In the genomic region with DNA sequence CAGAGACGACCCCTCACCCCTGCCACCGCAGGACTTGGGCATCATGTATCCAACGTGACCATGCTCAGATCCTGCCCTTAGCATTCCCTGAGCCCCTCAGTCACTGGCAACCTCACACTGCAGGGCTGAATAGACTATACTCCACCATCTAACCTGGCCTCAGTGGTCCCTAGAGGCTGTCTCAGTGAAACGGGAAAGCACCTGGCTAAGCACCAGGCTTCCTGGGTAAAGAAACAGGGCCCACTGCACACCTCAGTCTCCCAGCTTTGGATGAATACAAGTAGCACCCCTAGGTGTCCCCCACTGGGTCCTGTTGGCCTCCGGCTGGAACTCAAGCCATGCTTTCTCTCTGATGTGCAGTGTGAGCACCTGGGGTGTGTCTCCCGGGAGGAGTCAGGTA, we compare ENCODE assay signal across 21 mouse cellular contexts. TPM values are rescaled to one million over a fixed set of nuclear protein-coding genes. Genes with fewer than 3 reads are reported as not detected.
DNase-seq lines count a peak whose midpoint lies in the region; ATAC-seq lines count a peak whose summit lies in the region.
"Had no signal": no experiment of that assay in that cellular context is flagged by ENCODE, and none has a peak within 500 bp of the region (broad histone marks: within the 10 kb centered on the region; RNA-seq: fewer than 3 reads in every experiment).

No protein-coding gene starts in this region.

- peaks cover 33% of the 10 kb centered on the region for H3K4me1 ChIP-seq in heart, embryonic 10.5 days

- ATAC-seq in megakaryocyte-erythroid progenitor cell, adult 5-6 weeks (replicated peaks; ENCODE audit: low FRiP score, low TSS enrichment, poor library complexity, severe bottlenecking) = 0 out of 2 replicates have a peak, but pooled peaks have one; percentile 17
- ATAC-seq: activated CD4-positive, CD25-positive, alpha-beta regulatory T cell, adult 4 months; forebrain, embryonic 13.5 days; forebrain, embryonic 15.5 days; Patski had no signal

- H3K36me3 ChIP-seq in heart, embryonic 10.5 days = peaks cover 23% of the 10 kb centered on the region
- H3K36me3 ChIP-seq: embryonic facial prominence, embryonic 12.5 days; forebrain, embryonic 15.5 days; G1E had no signal

- H3K4me3 ChIP-seq in heart, embryonic 10.5 days = no peak overlapping the region
- H3K4me3 ChIP-seq: embryonic facial prominence, embryonic 10.5 days; embryonic facial prominence, embryonic 12.5 days; forebrain, embryonic 13.5 days; forebrain, embryonic 15.5 days had no signal

- H3K27me3 ChIP-seq in heart, embryonic 10.5 days (ENCODE audit: insufficient read depth, poor library complexity, severe bottlenecking) = no peaks in the 10 kb centered on the region
- H3K27me3 ChIP-seq: embryonic facial prominence, embryonic 12.5 days; forebrain, embryonic 13.5 days; forebrain, embryonic 15.5 days; Patski had no signal

- H3K9me3 ChIP-seq in heart, embryonic 10.5 days = no peaks in the 10 kb centered on the region
- H3K9me3 ChIP-seq: embryonic facial prominence, embryonic 10.5 days; embryonic facial prominence, embryonic 12.5 days; forebrain, embryonic 13.5 days; forebrain, embryonic 15.5 days; G1E had no signal

- WGBS in heart, embryonic 10.5 days = 80% methylated on average over 6 of the region's 6 CpGs

- 0 out of 2 replicates have a peak overlapping the region, but pooled peaks have one; percentile 81 for H3K27ac ChIP-seq in heart, embryonic 10.5 days
- H3K27ac ChIP-seq: embryonic facial prominence, embryonic 10.5 days; embryonic facial prominence, embryonic 12.5 days; forebrain, embryonic 13.5 days; forebrain, embryonic 15.5 days had no signal

- DNase-seq in heart, embryonic 10.5 days (ENCODE audit: low spot score) = no peak
- DNase-seq in heart, postnatal 4 days = no peak
- peak; percentile 4 for DNase-seq in testis, postnatal 14 days (ENCODE audit: low spot score)
- no peak for DNase-seq in testis, postnatal 10 days (ENCODE audit: low spot score)
- DNase-seq in gastrocnemius, postnatal 10 days = no peak
- DNase-seq: adrenal gland, adult 8-10 months; adrenal gland, postnatal 14 days; adrenal gland, postnatal 36 days; cerebellum, adult 11-12 months; cerebellum, adult 2 months; cerebellum, adult 9-10 months; cerebellum, postnatal 10 days; cerebellum, postnatal 25 days had no signal

RNA-seq across cellular contexts. Expression of gene Pdgfa, which starts 23.7 kb away (rescaled TPM):
- polyA plus RNA-seq in heart, embryonic 10.5 days (2016; fragmentation: Nextera tagmentation; extraction: Ambion mirVana) = 22.5 and 23.6 TPM in 2 replicates
- 10 to 100 TPM; 54.5 to 59.3 TPM for total RNA-seq in heart, postnatal 4 days (2021)
- total RNA-seq in megakaryocyte-erythroid progenitor cell, adult 5-6 weeks (2014; fragmentation: Nextera tagmentation) = not detected in 2 replicates
- total RNA-seq in megakaryocyte-erythroid progenitor cell, adult 5-6 weeks (2017) = 1.5 TPM in 1 of 2 replicates, not detected in the other
- 10 to 100 TPM; 20.1 to 33.5 TPM for total RNA-seq in gastrocnemius, postnatal 10 days (2021)
- total RNA-seq: G1E had no signal
- polyA plus RNA-seq: activated CD4-positive, CD25-positive, alpha-beta regulatory T cell, adult 4 months; G1E had no signal

Comparison
In these comparisons a context has a peak if more than half of its experiments do, and no peak if none do; other contexts are left out.
1. RNA of gene Pdgfa, which starts 23.7 kb away (total RNA-seq): 54.5 to 59.3 TPM in heart, postnatal 4 days and 20.1 to 33.5 TPM in gastrocnemius, postnatal 10 days; 1.5 TPM in megakaryocyte-erythroid progenitor cell, adult 5-6 weeks; every median in the first group is over 4 times any median in the second.